In the genomic region with DNA sequence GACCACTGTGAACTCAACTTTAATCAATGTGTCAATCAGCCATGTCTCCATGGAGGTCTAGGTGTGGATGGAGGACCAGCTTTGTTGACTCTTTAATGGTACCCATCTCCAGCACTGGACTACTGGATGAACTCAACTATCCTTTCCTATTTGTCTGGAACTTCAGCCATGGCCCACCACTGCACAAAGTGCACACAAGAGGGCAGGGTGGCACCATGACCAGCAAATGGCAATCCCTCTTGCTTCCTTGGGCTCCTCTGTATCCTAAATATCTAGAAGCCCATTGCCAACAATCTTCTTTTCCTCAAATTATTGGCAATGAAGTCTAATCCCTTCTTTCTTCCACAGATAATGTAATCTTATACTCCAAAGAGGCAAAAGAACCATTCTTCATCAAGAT, we compare ENCODE assay signal across 10 mouse cellular contexts. TPM values are rescaled to one million over a fixed set of nuclear protein-coding genes. Genes with fewer than 3 reads are reported as not detected.
DNase-seq lines count a peak whose midpoint lies in the region; ATAC-seq lines count a peak whose summit lies in the region.
"Had no signal": no experiment of that assay in that cellular context is flagged by ENCODE, and none has a peak within 500 bp of the region (broad histone marks: within the 10 kb centered on the region; RNA-seq: fewer than 3 reads in every experiment).

No protein-coding gene starts in this region.

- H3K27me3 ChIP-seq in hindbrain, embryonic 16.5 days (replicated peaks; ENCODE audit: control insufficient read depth, insufficient read depth, low read length) = no peaks in the 10 kb centered on the region
- H3K27me3 ChIP-seq: heart, embryonic 15.5 days had no signal

- H3K9me3 ChIP-seq in hindbrain, embryonic 16.5 days (ENCODE audit: control insufficient read depth, low read length) = no peaks in the 10 kb centered on the region
- H3K9me3 ChIP-seq: heart, embryonic 15.5 days had no signal

- H3K4me3 ChIP-seq in hindbrain, embryonic 16.5 days (ENCODE audit: low read length) = no peak overlapping the region
- H3K4me3 ChIP-seq: heart, embryonic 15.5 days had no signal

- no peak overlapping the region for H3K4me2 ChIP-seq in hindbrain, embryonic 16.5 days (ENCODE audit: low read length)
- H3K4me2 ChIP-seq: heart, embryonic 15.5 days had no signal

- no peak for ATAC-seq in hindbrain, embryonic 16.5 days
- ATAC-seq: forebrain, embryonic 14.5 days had no signal

- no peak overlapping the region for H3K9ac ChIP-seq in hindbrain, embryonic 16.5 days (ENCODE audit: low read depth, low read length)
- H3K9ac ChIP-seq: heart, embryonic 15.5 days had no signal

- H3K27ac ChIP-seq in hindbrain, embryonic 16.5 days (ENCODE audit: low read depth, low read length) = no peak overlapping the region
- H3K27ac ChIP-seq: heart, embryonic 15.5 days had no signal

- H3K4me1 ChIP-seq in hindbrain, embryonic 16.5 days (ENCODE audit: control insufficient read depth, insufficient read depth, low read depth, low read length) = no peaks in the 10 kb centered on the region
- H3K4me1 ChIP-seq: heart, embryonic 15.5 days had no signal

- DNase-seq in cerebellum, postnatal 10 days = peak; percentile 62
- DNase-seq in cerebellum, adult 9-10 months = no peak
- peak; percentile 27 for DNase-seq in kidney, adult 9 months
- DNase-seq in kidney, adult 11 months = no peak
- DNase-seq in right cerebral cortex, adult 18-20 months = peak; percentile 3
- DNase-seq in right cerebral cortex, postnatal 36 days (ENCODE audit: low spot score in 2 of 2) = no peak
- DNase-seq in skeletal muscle tissue, adult 2 months (ENCODE audit: low read depth, low spot score) = peak; percentile 4

- H3K36me3 ChIP-seq in hindbrain, embryonic 16.5 days (ENCODE audit: control insufficient read depth, insufficient read depth, low read length) = no peaks in the 10 kb centered on the region
- H3K36me3 ChIP-seq: heart, embryonic 15.5 days had no signal

RNA-seq across cellular contexts. Expression of a gene that starts 55.6 kb away (rescaled TPM):
- 0.11 TPM in 1 of 2 replicates, not detected in the other for polyA plus RNA-seq in hindbrain, embryonic 16.5 days (2015; fragmentation: Nextera tagmentation; extraction: Ambion mirVana)
- polyA plus RNA-seq: forebrain, embryonic 14.5 days had no signal

Comparison
In these comparisons a context has a peak if more than half of its experiments do, and no peak if none do; other contexts are left out.
1. DNase-seq: peak in cerebellum, postnatal 10 days (2 of 2), kidney, adult 9 months (single experiment), right cerebral cortex, adult 18-20 months (single experiment) and skeletal muscle tissue, adult 2 months (single experiment); none in cerebellum, adult 9-10 months (single experiment), kidney, adult 11 months (single experiment) and right cerebral cortex, postnatal 36 days (0 of 2).